Mouse (Mus musculus) intestine, embryonic 16.5 days (tissue): ENCODE measurements around the gene Olfr1055. TPM values are rescaled to one million over a fixed set of nuclear protein-coding genes. Genes with fewer than 3 reads are reported as not detected.
"Not testable (repeated sequence)": the region's sequence is repeated elsewhere in the genome, so short reads cannot be mapped to it uniquely, and the experiment has no call there.

Source experiments
- ATAC-seq: fragments of 200-750 bp; cut with Nextera tagmentation; 2 replicates; pipeline ENCODE4 v1.8.0; 2017; ENCODE audit warnings: moderate TSS enrichment, moderate library complexity
- H3K27ac ChIP-seq: fragments of 300-500 bp; sonication (generic); 2 replicates; pipeline ENCODE4 v1.5.1; 2014; ENCODE audit warnings: mild to moderate bottlenecking, low read length
- H3K27me3 ChIP-seq: fragments of 300-500 bp; sonication (generic); replicated peaks from 2 replicates; pipeline ENCODE4 v1.6.1; 2014; ENCODE audit warnings: low read length, control low read depth, mixed read lengths; ENCODE audit not compliant: control insufficient read depth, insufficient read depth
- H3K36me3 ChIP-seq: fragments of 300-500 bp; sonication (generic); 2 replicates; pipeline ENCODE4 v1.6.1; 2014; ENCODE audit warnings: low read length, control low read depth; ENCODE audit not compliant: control insufficient read depth, insufficient read depth
- H3K4me1 ChIP-seq: fragments of 300-500 bp; sonication (generic); 2 replicates; pipeline ENCODE4 v1.6.1; 2014; ENCODE audit warnings: low read length, control low read depth, mixed read lengths; ENCODE audit not compliant: control insufficient read depth, insufficient read depth
- H3K4me2 ChIP-seq: fragments of 300-500 bp; sonication (generic); 2 replicates; pipeline ENCODE4 v1.6.1; 2014; ENCODE audit warnings: low read depth, low read length, control low read depth
- H3K4me3 ChIP-seq: fragments of 300-500 bp; sonication (generic); 2 replicates; pipeline ENCODE4 v1.5.1; 2014; ENCODE audit warnings: mild to moderate bottlenecking, low read length
- H3K9ac ChIP-seq: fragments of 300-500 bp; sonication (generic); 2 replicates; pipeline ENCODE4 v1.6.1; 2014; ENCODE audit warnings: low read depth, low read length
- H3K9me3 ChIP-seq: fragments of 300-500 bp; sonication (generic); 2 replicates; pipeline ENCODE4 v1.6.1; 2016; ENCODE audit warnings: low read length, control low read depth; ENCODE audit not compliant: control insufficient read depth
- WGBS: fragments of 180-500 bp; shearing (Covaris S2); extraction: QIAGEN DNeasy Blood & Tissue Kit; methylation state at CpG from one replicate; pipeline ENCODE4 v1.1.7; 2014; 5-methylcytosine and 5-hydroxymethylcytosine counted together
- polyA plus RNA-seq: library from polyadenylated mRNA; unstranded; fragments of >200 nt; fragmentation: Nextera tagmentation; extraction: Ambion mirVana; gene quantifications from 2 replicates; pipeline ENCODE4 v1.2.1, GENCODE M21; 2015

Olfr1055 gene
- not detected in 2 replicates for polyA plus RNA-seq

GRCm38 (mm10) chr2:86350184-86350583 lies at the start of gene Olfr1055:
Gene Olfr1055, minus strand, starts transcription at chr2:86350284.
- no peak within 1 kb of the TSS for H3K27ac ChIP-seq
- 87% methylated on average over 5 of the region's 5 CpGs for WGBS
- no peaks in the 10 kb centered on the region for H3K36me3 ChIP-seq
- H3K4me2 ChIP-seq: no peak within 1 kb of the TSS
- no peak within 1 kb of the TSS for H3K9ac ChIP-seq
- no peaks in the 10 kb centered on the region for H3K4me1 ChIP-seq
- no peaks in the 10 kb centered on the region for H3K9me3 ChIP-seq
- H3K4me3 ChIP-seq: no peak within 1 kb of the TSS
- no peak for ATAC-seq
- no peaks in the 10 kb centered on the region for H3K27me3 ChIP-seq

- 80% methylated on average over 2 of the region's 2 CpGs for WGBS
- Histone ChIP-seq H3K9ac (no peak overlapping the region), H3K36me3 (no peaks in the 10 kb centered on the region), H3K9me3 (no peaks in the 10 kb centered on the region), H3K27ac (no peak overlapping the region), H3K4me2 (no peak overlapping the region), H3K4me3 (no peak overlapping the region), H3K4me1 (no peaks in the 10 kb centered on the region), H3K27me3 (no peaks in the 10 kb centered on the region)
- ATAC-seq: no peak
Observed at GRCm38 (mm10) chr2:86395114-86395513, 45.0 kb upstream of the Olfr1055 start.

GRCm38 (mm10) chr2:86388461-86388860 lies 38.4 kb upstream of the Olfr1055 start, which contains the start of gene Olfr1058:
Gene Olfr1058, minus strand, starts transcription at chr2:86388561.
- not testable (repeated sequence) for ATAC-seq, H3K36me3 ChIP-seq, H3K27me3 ChIP-seq, H3K4me3 ChIP-seq, H3K27ac ChIP-seq, H3K4me2 ChIP-seq, H3K4me1 ChIP-seq, H3K9me3 ChIP-seq, H3K9ac ChIP-seq

- H3K9me3 ChIP-seq: no peaks in the 10 kb centered on the region
- no peak for ATAC-seq
Observed at GRCm38 (mm10) chr2:86378293-86378692, 28.2 kb upstream of the Olfr1055 start, which contains the start of gene Olfr1057. Gene Olfr1057, minus strand, starts transcription at chr2:86378393.

GRCm38 (mm10) chr2:86366342-86366741 lies 16.3 kb upstream of the Olfr1055 start:
- WGBS: 83% methylated on average over 1 of the region's 6 CpGs
- H3K4me1 ChIP-seq, H3K36me3 ChIP-seq, H3K27ac ChIP-seq, H3K27me3 ChIP-seq, H3K9me3 ChIP-seq, H3K9ac ChIP-seq, H3K4me3 ChIP-seq, ATAC-seq, H3K4me2 ChIP-seq: not testable (repeated sequence)

More at GRCm38 (mm10) chr2:86378293-86378692, 28.2 kb upstream of the Olfr1055 start, which contains the start of gene Olfr1057:
- no peaks in the 10 kb centered on the region for H3K4me1 ChIP-seq
- no peak within 1 kb of the TSS for H3K4me3 ChIP-seq
- H3K9ac ChIP-seq: no peak within 1 kb of the TSS
- H3K27ac ChIP-seq: no peak within 1 kb of the TSS
- no peaks in the 10 kb centered on the region for H3K36me3 ChIP-seq
- H3K27me3 ChIP-seq: no peaks in the 10 kb centered on the region
- H3K4me2 ChIP-seq: no peak within 1 kb of the TSS

- Histone ChIP-seq H3K9me3 (no peaks in the 10 kb centered on the region), H3K4me1 (no peaks in the 10 kb centered on the region), H3K4me2 (no peak within 1 kb of the TSS), H3K27me3 (no peaks in the 10 kb centered on the region), H3K9ac (no peak within 1 kb of the TSS), H3K36me3 (no peaks in the 10 kb centered on the region), H3K4me3 (no peak within 1 kb of the TSS), H3K27ac (no peak within 1 kb of the TSS)
- no peak for ATAC-seq
Observed at GRCm38 (mm10) chr2:86362369-86362768, 12.3 kb upstream of the Olfr1055 start, which contains the start of gene Olfr1056. Gene Olfr1056, minus strand, starts transcription at chr2:86362469.

- not testable (repeated sequence) for H3K27ac ChIP-seq, H3K4me1 ChIP-seq, H3K9me3 ChIP-seq, H3K4me2 ChIP-seq, ATAC-seq, H3K36me3 ChIP-seq, H3K9ac ChIP-seq, H3K27me3 ChIP-seq, H3K4me3 ChIP-seq
- 69% methylated on average over 1 of the region's 1 CpGs for WGBS
Observed at GRCm38 (mm10) chr2:86351751-86352150, 1.7 kb upstream of the Olfr1055 start.

GRCm38 (mm10) chr2:86335333-86335732 lies 14.8 kb downstream of the Olfr1055 start, which contains the start of gene Olfr1054:
Gene Olfr1054, minus strand, starts transcription at chr2:86335433.
- H3K9ac ChIP-seq: no peak within 1 kb of the TSS
- ATAC-seq: no peak
- H3K27me3 ChIP-seq: no peaks in the 10 kb centered on the region
- WGBS: 79% methylated on average over 3 of the region's 3 CpGs
- H3K4me2 ChIP-seq: no peak within 1 kb of the TSS
- no peaks in the 10 kb centered on the region for H3K9me3 ChIP-seq
- H3K27ac ChIP-seq: no peak within 1 kb of the TSS
- no peaks in the 10 kb centered on the region for H3K4me1 ChIP-seq
- H3K4me3 ChIP-seq: no peak within 1 kb of the TSS
- H3K36me3 ChIP-seq: no peaks in the 10 kb centered on the region

- H3K27ac ChIP-seq: no peak within 1 kb of the TSS
- WGBS: 65% methylated on average over 3 of the region's 3 CpGs
Observed at GRCm38 (mm10) chr2:86315184-86315583, 34.9 kb downstream of the Olfr1055 start, which contains the start of gene Olfr1053. Gene Olfr1053, minus strand, starts transcription at chr2:86315284.

More at GRCm38 (mm10) chr2:86315184-86315583, 34.9 kb downstream of the Olfr1055 start, which contains the start of gene Olfr1053:
- H3K27me3 ChIP-seq: no peaks in the 10 kb centered on the region
- H3K9me3 ChIP-seq: no peaks in the 10 kb centered on the region
- no peak within 1 kb of the TSS for H3K4me3 ChIP-seq
- no peak within 1 kb of the TSS for H3K4me2 ChIP-seq
- ATAC-seq: no peak
- H3K4me1 ChIP-seq: no peaks in the 10 kb centered on the region
- no peaks in the 10 kb centered on the region for H3K36me3 ChIP-seq
- no peak within 1 kb of the TSS for H3K9ac ChIP-seq
